Mouse (Mus musculus) myocyte (in vitro differentiated cells): ENCODE data around the gene Stard7.

Source experiments
- CEBPB ChIP-seq: IDR thresholded peaks from 2 replicates; pipeline ENCODE4 v1.6.1; 2011; ENCODE audit warnings: mild to moderate bottlenecking, moderate library complexity; ENCODE audit not compliant: poor library complexity, insufficient read depth, severe bottlenecking
- MAX ChIP-seq: IDR thresholded peaks from one replicate; pipeline ENCODE4 v1.6.1; 2011; ENCODE audit warnings: low read depth, mild to moderate bottlenecking, control low read depth
- MYOG ChIP-seq, 3 experiments: IDR thresholded peaks; one replicate each; pipeline ENCODE4 v1.6.1; 2011; ENCODE audit warnings: control low read depth in 2 of 3, low read depth in 2 of 3, mild to moderate bottlenecking in 2 of 3; ENCODE audit not compliant: insufficient read length in 2 of 3, control insufficient read depth in 1 of 3, insufficient read depth in 1 of 3
- POLR2A ChIP-seq: IDR thresholded peaks from one replicate; pipeline ENCODE4 v1.6.1; 2011; ENCODE audit warnings: low read depth, mild to moderate bottlenecking, control low read depth, moderate library complexity; ENCODE audit not compliant: insufficient read length
- REST ChIP-seq: IDR thresholded peaks from one replicate; pipeline ENCODE4 v1.6.1; 2011; ENCODE audit warnings: mild to moderate bottlenecking, control low read depth, moderate library complexity; ENCODE audit not compliant: insufficient read depth, insufficient read length

GRCm38 (mm10) chr2:127314467-127315154 is 44.6 kb downstream of the Stard7 start:
- TF ChIP-seq POLR2A (no peak), CEBPB (no peak), REST (no peak), MYOG (IDR thresholded peaks at IDR 0.05; ENCODE audit: control insufficient read depth in 1 of 3, insufficient read depth in 1 of 3, insufficient read length in 2 of 3, low read depth in 2 of 3) (no peak), MAX (no peak)
